Mouse (Mus musculus) heart, adult 2 months (tissue): ENCODE results near the gene Erbin. TPM values are rescaled to one million over a fixed set of nuclear protein-coding genes. Genes with fewer than 3 reads are reported as not detected.

Experiments used
- DNase-seq, 2 experiments: peaks; one replicate each; pipeline ENCODE4 v3.0.0; 2021
- H3K27ac ChIP-seq: fragments of 200-600 bp; 2 replicates; pipeline ENCODE4 v1.8.1; 2022
- H3K27me3 ChIP-seq: fragments of 200-500 bp; 2 replicates; pipeline ENCODE4 v1.6.1; 2012; ENCODE audit warnings: mild to moderate bottlenecking, low read length, inconsistent platforms, mixed read lengths; ENCODE audit not compliant: control insufficient read depth, insufficient read depth
- H3K36me3 ChIP-seq: fragments of 200-500 bp; 2 replicates; pipeline ENCODE4 v1.6.1; 2012; ENCODE audit warnings: low read length, inconsistent platforms; ENCODE audit not compliant: control insufficient read depth, insufficient read depth
- H3K4me1 ChIP-seq: fragments of 200-500 bp; 2 replicates; pipeline ENCODE4 v1.6.1; 2011; ENCODE audit warnings: low read length; ENCODE audit not compliant: control insufficient read depth, insufficient read depth
- H3K4me3 ChIP-seq: fragments of 200-600 bp; 2 replicates; pipeline ENCODE4 v1.8.1; 2022
- H3K79me2 ChIP-seq: fragments of 200-500 bp; replicated peaks from 2 replicates; pipeline ENCODE4 v1.6.1; 2012; ENCODE audit warnings: mild to moderate bottlenecking, inconsistent platforms, low read length, moderate library complexity, mixed read lengths; ENCODE audit not compliant: control insufficient read depth, insufficient read depth
- H3K9ac ChIP-seq: fragments of 200-500 bp; 2 replicates; pipeline ENCODE4 v1.6.1; 2012; ENCODE audit warnings: low read depth, mild to moderate bottlenecking, control low read depth, inconsistent platforms, low read length, mixed read lengths
- CTCF ChIP-seq: fragments of 200-600 bp; IDR thresholded peaks from 2 replicates; pipeline ENCODE4 v1.8.1; 2022; ENCODE audit warnings: antibody characterized with exemption, mild to moderate bottlenecking, moderate library complexity
- EP300 ChIP-seq: fragments of 200-500 bp; IDR thresholded peaks from 2 replicates; pipeline ENCODE4 v1.6.1; 2011; ENCODE audit warnings: low read depth, low read length, control low read depth; ENCODE audit not compliant: insufficient read depth
- POLR2A ChIP-seq: fragments of 200-500 bp; IDR thresholded peaks from 2 replicates; pipeline ENCODE4 v1.6.1; 2011; ENCODE audit warnings: mild to moderate bottlenecking, low read depth, low read length, control low read depth; ENCODE audit not compliant: insufficient read depth
- WGBS: fragments of 180-500 bp; shearing (Covaris S2); methylation state at CpG from one replicate; pipeline ENCODE4 v1.1.7; 2018; 5-methylcytosine and 5-hydroxymethylcytosine counted together
- intact Hi-C: fragments of 180-260 bp; cut with DNase I; formaldehyde crosslinking; loops from one replicate; pipeline ENCODE4 v1.15.1; 2025
- polyA plus RNA-seq: library from polyadenylated mRNA; depleted of rRNA; stranded (reverse); fragments of >200 nt; gene quantifications from 2 replicates; pipeline ENCODE4 v1.2.3, GENCODE M21; 2012
- total RNA-seq, 2 experiments: library from RNA; stranded (reverse); gene quantifications; 2 replicates each; pipeline ENCODE4 v1.2.3; 2021

Erbin gene
- total and polyA plus RNA-seq, 3 experiments, result 6.2 to 47.5 (median 44.0) TPM

- peak overlapping the region; percentile 93 for H3K27ac ChIP-seq
- TF ChIP-seq POLR2A, result no peak
- TF ChIP-seq EP300, result no peak
- TF ChIP-seq CTCF, result peak; percentile 13; the same call in 1 of the 2 replicates
Observed at GRCm38 (mm10) chr13:103919234-103919955, 919 bp downstream of the Erbin start.

GRCm38 (mm10) chr13:103918432-103918831 lies 1.9 kb downstream of the Erbin start:
- H3K36me3 ChIP-seq, result peaks cover 16% of the 10 kb centered on the region
- WGBS, result 2% methylated on average over 3 of the region's 3 CpGs
- H3K27ac ChIP-seq, result peak overlapping the region; percentile 93
- H3K4me1 ChIP-seq, result peaks cover 8% of the 10 kb centered on the region
- H3K4me3 ChIP-seq, result peak overlapping the region; percentile 84
- H3K9ac ChIP-seq, result no peak overlapping the region; the same call in 1 of the 2 replicates
- no peak for TF ChIP-seq CTCF
- TF ChIP-seq POLR2A, result no peak
- no peak for TF ChIP-seq EP300
- intact Hi-C loops, result loop anchor here (2.0 to 5.0 kb wide), 2 partner anchors 46 to 144 kb away; partner anchors contain the start of gene Srek1
- H3K79me2 ChIP-seq, result peaks cover 5% of the 10 kb centered on the region
- H3K27me3 ChIP-seq, result no peaks in the 10 kb centered on the region
- DNase-seq, result no peak

More at GRCm38 (mm10) chr13:103919234-103919955, 919 bp downstream of the Erbin start:
- H3K4me3 ChIP-seq, result peak overlapping the region; percentile 84
- H3K79me2 ChIP-seq, result peaks cover 4% of the 10 kb centered on the region
- H3K9ac ChIP-seq, result peak overlapping the region; percentile 96
- peak; percentile 52 to 60 for DNase-seq
- no peaks in the 10 kb centered on the region for H3K27me3 ChIP-seq
- H3K36me3 ChIP-seq, result peaks cover 16% of the 10 kb centered on the region
- WGBS, result under 1% methylated on average over 32 of the region's 32 CpGs
- peaks cover 7% of the 10 kb centered on the region for H3K4me1 ChIP-seq
- intact Hi-C loops, result loop anchor here (2.0 to 5.0 kb wide), 2 partner anchors 47 to 145 kb away; partner anchors contain the start of gene Srek1

GRCm38 (mm10) chr13:103914114-103914736 lies 6.1 kb downstream of the Erbin start:
- TF ChIP-seq CTCF (no peak), EP300 (no peak), POLR2A (no peak)
- peak in 1 of 2 experiments; percentile 13 for DNase-seq
- H3K4me1 ChIP-seq, result peaks cover 8% of the 10 kb centered on the region
- no peak overlapping the region for H3K4me3 ChIP-seq
- no peaks in the 10 kb centered on the region for H3K27me3 ChIP-seq
- H3K27ac ChIP-seq, result no peak overlapping the region
- intact Hi-C loops, result no loop called here
- peaks cover 16% of the 10 kb centered on the region for H3K36me3 ChIP-seq
- no peak overlapping the region for H3K9ac ChIP-seq
- WGBS, result 37% methylated on average over 4 of the region's 4 CpGs
- H3K79me2 ChIP-seq, result peaks cover 11% of the 10 kb centered on the region

- H3K27me3 ChIP-seq, result no peaks in the 10 kb centered on the region
- H3K36me3 ChIP-seq, result peaks cover 11% of the 10 kb centered on the region
- no peak for DNase-seq
- H3K27ac ChIP-seq, result no peak overlapping the region
- no peak overlapping the region for H3K9ac ChIP-seq
- no peak for TF ChIP-seq POLR2A
- TF ChIP-seq CTCF, result no peak
- TF ChIP-seq EP300, result no peak
- intact Hi-C loops, result no loop called here
- H3K79me2 ChIP-seq, result peaks cover 11% of the 10 kb centered on the region
- 51% methylated on average over 3 of the region's 3 CpGs for WGBS
- H3K4me3 ChIP-seq, result no peak overlapping the region
- H3K4me1 ChIP-seq, result peaks cover 8% of the 10 kb centered on the region
Observed at GRCm38 (mm10) chr13:103912351-103912750, 8.0 kb downstream of the Erbin start.

GRCm38 (mm10) chr13:103910598-103910997 lies 9.7 kb downstream of the Erbin start:
- H3K27me3 ChIP-seq, result no peaks in the 10 kb centered on the region
- H3K9ac ChIP-seq, result no peak overlapping the region
- H3K27ac ChIP-seq, result no peak overlapping the region
- DNase-seq, result no peak
- H3K36me3 ChIP-seq, result no peaks in the 10 kb centered on the region; the same call in none of the 2 replicates
- 64% methylated on average over 1 of the region's 1 CpGs for WGBS
- peaks cover 5% of the 10 kb centered on the region for H3K4me1 ChIP-seq
- TF ChIP-seq EP300 (no peak), CTCF (no peak), POLR2A (no peak)
- peaks cover 8% of the 10 kb centered on the region for H3K79me2 ChIP-seq
- intact Hi-C loops, result no loop called here
- no peak overlapping the region for H3K4me3 ChIP-seq
